Mouse (Mus musculus): ENCODE data around the gene Lao1. TPM values are rescaled to one million over a fixed set of nuclear protein-coding genes. Genes with fewer than 3 reads are reported as not detected.

The Lao1 gene
- polyA plus RNA-seq, 1 experiment from 2014 or later = not detected

Other genes with a start within 250 kb of the Lao1 start
- not detected in 2 replicates for gene Olfr1340, start 241.4 kb upstream of the Lao1 start, polyA plus RNA-seq (2014; fragmentation: Nextera tagmentation; extraction: Ambion mirVana)
- not detected in 2 replicates for gene Olfr1339, start 229.4 kb upstream of the Lao1 start, polyA plus RNA-seq (2014; fragmentation: Nextera tagmentation; extraction: Ambion mirVana)
- not detected in 2 replicates for gene Olfr1338, start 202.8 kb upstream of the Lao1 start, polyA plus RNA-seq (2014; fragmentation: Nextera tagmentation; extraction: Ambion mirVana)
- not detected in 2 replicates for gene Olfr1337, start 179.0 kb upstream of the Lao1 start, polyA plus RNA-seq (2014; fragmentation: Nextera tagmentation; extraction: Ambion mirVana)
- not detected in 2 replicates for gene Olfr1335, start 151.6 kb upstream of the Lao1 start, polyA plus RNA-seq (2014; fragmentation: Nextera tagmentation; extraction: Ambion mirVana)
- not detected in 2 replicates for gene Olfr1333, start 125.3 kb upstream of the Lao1 start, polyA plus RNA-seq (2014; fragmentation: Nextera tagmentation; extraction: Ambion mirVana)
- not detected in 2 replicates for gene Olfr1331, start 96.9 kb upstream of the Lao1 start, polyA plus RNA-seq (2014; fragmentation: Nextera tagmentation; extraction: Ambion mirVana)
- not detected in 2 replicates for gene Olfr1330, start 73.0 kb upstream of the Lao1 start, polyA plus RNA-seq (2014; fragmentation: Nextera tagmentation; extraction: Ambion mirVana)
- not detected in 2 replicates for gene Olfr1329, start 44.1 kb upstream of the Lao1 start, polyA plus RNA-seq (2014; fragmentation: Nextera tagmentation; extraction: Ambion mirVana)
- gene Olfr1328, start 23.0 kb upstream of the Lao1 start, polyA plus RNA-seq (2014; fragmentation: Nextera tagmentation; extraction: Ambion mirVana) = not detected in 2 replicates
- gene Slc2a1, start 147.1 kb downstream of the Lao1 start, polyA plus RNA-seq (2014; fragmentation: Nextera tagmentation; extraction: Ambion mirVana) = 120 and 139 TPM in 2 replicates
- 7.0 and 8.5 TPM in 2 replicates for gene Zfp691, start 212.6 kb downstream of the Lao1 start, polyA plus RNA-seq (2014; fragmentation: Nextera tagmentation; extraction: Ambion mirVana)
- 1.1 and 1.5 TPM in 2 replicates for gene Ermap, start 228.4 kb downstream of the Lao1 start, polyA plus RNA-seq (2014; fragmentation: Nextera tagmentation; extraction: Ambion mirVana)
- gene Svbp, start 233.7 kb downstream of the Lao1 start, polyA plus RNA-seq (2014; fragmentation: Nextera tagmentation; extraction: Ambion mirVana) = 150 and 155 TPM in 2 replicates